Mouse (Mus musculus) T-helper 1 cell (primary cell): ENCODE measurements around the gene Cyp19a1.

ENCODE experiments used
- in situ Hi-C: fragments of 300-600 bp; cut with MboI, MseI; formaldehyde crosslinking; loops from one replicate; pipeline ENCODE4 v1.15.1; 2025; ENCODE audit warnings: high pct_unique_total_duplicates

Cyp19a1 gene

GRCm38 (mm10) chr9:54180216-54180615, 87.7 kb downstream of the Cyp19a1 start:
- in situ Hi-C loops, result loop anchor here (10.0 kb wide), 1 partner anchor 225 kb away; no protein-coding TSS in a partner anchor

GRCm38 (mm10) chr9:54169489-54169888, 98.4 kb downstream of the Cyp19a1 start:
- in situ Hi-C loops, result no loop called here

- in situ Hi-C loops, result no loop called here
Measured at GRCm38 (mm10) chr9:54168425-54168824, 99.5 kb downstream of the Cyp19a1 start.

GRCm38 (mm10) chr9:54163117-54163516, 104.8 kb downstream of the Cyp19a1 start:
- in situ Hi-C loops, result no loop called here

GRCm38 (mm10) chr9:54153679-54154078, 114.2 kb downstream of the Cyp19a1 start:
- in situ Hi-C loops, result no loop called here

- in situ Hi-C loops, result no loop called here
Measured at GRCm38 (mm10) chr9:54139191-54139590, 128.7 kb downstream of the Cyp19a1 start.
